Mouse (Mus musculus) forebrain, embryonic 16.5 days (tissue): ENCODE measurements around the gene Adam8. TPM values are rescaled to one million over a fixed set of nuclear protein-coding genes. Genes with fewer than 3 reads are reported as not detected.

Source experiments
- ATAC-seq: fragments of 200-750 bp; cut with Nextera tagmentation; 2 replicates; pipeline ENCODE4 v1.8.0; 2017; ENCODE audit warnings: mild to moderate bottlenecking, moderate library complexity
- H3K27ac ChIP-seq: fragments of 300-500 bp; sonication (generic); 2 replicates; pipeline ENCODE4 v1.5.1; 2014; ENCODE audit warnings: low read length, control low read depth
- H3K27me3 ChIP-seq: fragments of 300-500 bp; sonication (generic); replicated peaks from 2 replicates; pipeline ENCODE4 v1.6.1; 2014; ENCODE audit warnings: low read length; ENCODE audit not compliant: control insufficient read depth, insufficient read depth
- H3K36me3 ChIP-seq: fragments of 300-500 bp; sonication (generic); 2 replicates; pipeline ENCODE4 v1.6.1; 2014; ENCODE audit not compliant: control insufficient read depth, insufficient read depth
- H3K4me1 ChIP-seq: fragments of 300-500 bp; sonication (generic); replicated peaks from 2 replicates; pipeline ENCODE4 v1.6.1; 2014; ENCODE audit warnings: low read length; ENCODE audit not compliant: control insufficient read depth, insufficient read depth
- H3K4me2 ChIP-seq: fragments of 300-500 bp; sonication (generic); 2 replicates; pipeline ENCODE4 v1.6.1; 2014; ENCODE audit warnings: mild to moderate bottlenecking, low read length, control low read depth
- H3K4me3 ChIP-seq: fragments of 300-500 bp; sonication (generic); replicated peaks from 2 replicates; pipeline ENCODE4 v1.5.1; 2014; ENCODE audit warnings: mild to moderate bottlenecking, low read length, control low read depth
- H3K9ac ChIP-seq: fragments of 300-500 bp; sonication (generic); replicated peaks from 2 replicates; pipeline ENCODE4 v1.6.1; 2014; ENCODE audit warnings: low read depth, low read length, control low read depth
- H3K9me3 ChIP-seq: fragments of 300-500 bp; sonication (generic); 2 replicates; pipeline ENCODE4 v1.6.1; 2016; ENCODE audit warnings: low read length; ENCODE audit not compliant: control insufficient read depth
- WGBS: fragments of 180-500 bp; shearing (Covaris S2); extraction: QIAGEN DNeasy Blood & Tissue Kit; methylation state at CpG from one replicate; pipeline ENCODE4 v1.1.7; 2014; 5-methylcytosine and 5-hydroxymethylcytosine counted together
- polyA plus RNA-seq: library from polyadenylated mRNA; unstranded; fragments of >200 nt; fragmentation: Nextera tagmentation; extraction: Ambion mirVana; gene quantifications from 2 replicates; pipeline ENCODE4 v1.2.1, GENCODE M21; 2015

The Adam8 gene
- polyA plus RNA-seq, 1 experiment from 2014 or later, result 4.7 TPM

GRCm38 (mm10) chr7:139984505-139984904 lies 7.9 kb downstream of the Adam8 start:
- no peak overlapping the region for H3K9ac ChIP-seq
- H3K27me3 ChIP-seq, result no peaks in the 10 kb centered on the region
- H3K27ac ChIP-seq, result no peak overlapping the region
- no peaks in the 10 kb centered on the region for H3K4me1 ChIP-seq
- no peak overlapping the region for H3K4me3 ChIP-seq
- H3K4me2 ChIP-seq, result no peak overlapping the region
- H3K36me3 ChIP-seq, result no peaks in the 10 kb centered on the region
- no peaks in the 10 kb centered on the region for H3K9me3 ChIP-seq
- ATAC-seq, result no peak
- WGBS, result 97% methylated on average over 11 of the region's 11 CpGs

GRCm38 (mm10) chr7:139982058-139982457 lies 10.3 kb downstream of the Adam8 start:
- ATAC-seq, result no peak
- 83% methylated on average over 10 of the region's 11 CpGs for WGBS

GRCm38 (mm10) chr7:139980778-139981177 lies 11.6 kb downstream of the Adam8 start:
- H3K4me2 ChIP-seq, result no peak overlapping the region
- H3K9ac ChIP-seq, result no peak overlapping the region
- no peaks in the 10 kb centered on the region for H3K27me3 ChIP-seq
- ATAC-seq, result no peak
- 63% methylated on average over 3 of the region's 3 CpGs for WGBS
- no peaks in the 10 kb centered on the region for H3K36me3 ChIP-seq
- no peak overlapping the region for H3K27ac ChIP-seq
- no peak overlapping the region for H3K4me3 ChIP-seq
- peaks cover 11% of the 10 kb centered on the region for H3K4me1 ChIP-seq
- H3K9me3 ChIP-seq, result no peaks in the 10 kb centered on the region

More at GRCm38 (mm10) chr7:139982058-139982457, 10.3 kb downstream of the Adam8 start:
- H3K36me3 ChIP-seq, result no peaks in the 10 kb centered on the region
- no peaks in the 10 kb centered on the region for H3K27me3 ChIP-seq
- H3K27ac ChIP-seq, result no peak overlapping the region
- H3K4me1 ChIP-seq, result peaks cover 11% of the 10 kb centered on the region
- H3K9me3 ChIP-seq, result no peaks in the 10 kb centered on the region
- H3K4me3 ChIP-seq, result no peak overlapping the region
- no peak overlapping the region for H3K4me2 ChIP-seq
- H3K9ac ChIP-seq, result no peak overlapping the region

- peaks cover 11% of the 10 kb centered on the region for H3K4me1 ChIP-seq
- ATAC-seq, result peak; percentile 51
- H3K36me3 ChIP-seq, result no peaks in the 10 kb centered on the region
- no peaks in the 10 kb centered on the region for H3K9me3 ChIP-seq
- no peaks in the 10 kb centered on the region for H3K27me3 ChIP-seq
- H3K27ac ChIP-seq, result no peak overlapping the region
- H3K9ac ChIP-seq, result peak overlapping the region; percentile 51
- H3K4me3 ChIP-seq, result peak overlapping the region; percentile 53
- WGBS, result 38% methylated on average over 13 of the region's 13 CpGs
- H3K4me2 ChIP-seq, result peak overlapping the region; percentile 78
Observed at GRCm38 (mm10) chr7:139979011-139979719, 13.2 kb downstream of the Adam8 start.

- peak within 1 kb of the TSS; percentile 78 for H3K4me2 ChIP-seq
Observed at GRCm38 (mm10) chr7:139978278-139978892, 14.0 kb downstream of the Adam8 start, which contains the start of gene 6430531B16Rik. Gene 6430531B16Rik (minus strand): TSS chr7:139978755.

GRCm38 (mm10) chr7:139975471-139975870 lies 16.9 kb downstream of the Adam8 start:
- H3K9ac ChIP-seq, result no peak overlapping the region
- no peaks in the 10 kb centered on the region for H3K36me3 ChIP-seq
- ATAC-seq, result no peak
- no peak overlapping the region for H3K27ac ChIP-seq
- no peak overlapping the region for H3K4me3 ChIP-seq
- 52% methylated on average over 5 of the region's 5 CpGs for WGBS
- no peaks in the 10 kb centered on the region for H3K27me3 ChIP-seq
- no peaks in the 10 kb centered on the region for H3K9me3 ChIP-seq
- no peak overlapping the region for H3K4me2 ChIP-seq
- peaks cover 11% of the 10 kb centered on the region for H3K4me1 ChIP-seq

More at GRCm38 (mm10) chr7:139978278-139978892, 14.0 kb downstream of the Adam8 start, which contains the start of gene 6430531B16Rik:
- Histone ChIP-seq H3K9ac (peak within 1 kb of the TSS; percentile 60), H3K36me3 (no peaks in the 10 kb centered on the region), H3K27ac (no peak within 1 kb of the TSS), H3K4me1 (peaks cover 11% of the 10 kb centered on the region), H3K9me3 (no peaks in the 10 kb centered on the region), H3K4me3 (peak within 1 kb of the TSS; percentile 53), H3K27me3 (no peaks in the 10 kb centered on the region)
- peak; percentile 99 for ATAC-seq
- 3% methylated on average over 32 of the region's 32 CpGs for WGBS

GRCm38 (mm10) chr7:139974307-139974706 lies 18.1 kb downstream of the Adam8 start:
- Histone ChIP-seq H3K27me3 (no peaks in the 10 kb centered on the region), H3K4me2 (no peak overlapping the region), H3K4me1 (peaks cover 11% of the 10 kb centered on the region), H3K36me3 (no peaks in the 10 kb centered on the region), H3K4me3 (no peak overlapping the region), H3K27ac (no peak overlapping the region), H3K9ac (no peak overlapping the region), H3K9me3 (no peaks in the 10 kb centered on the region)
- ATAC-seq, result no peak
- 90% methylated on average over 10 of the region's 10 CpGs for WGBS

GRCm38 (mm10) chr7:139972923-139973331 lies 19.4 kb downstream of the Adam8 start:
- no peak overlapping the region for H3K4me2 ChIP-seq
- H3K4me3 ChIP-seq, result no peak overlapping the region
- H3K4me1 ChIP-seq, result peaks cover 1% of the 10 kb centered on the region; the same call in 1 of the 2 replicates
- no peak overlapping the region for H3K27ac ChIP-seq
- H3K9ac ChIP-seq, result no peak overlapping the region
- no peaks in the 10 kb centered on the region for H3K9me3 ChIP-seq
- H3K36me3 ChIP-seq, result no peaks in the 10 kb centered on the region
- peaks cover 3% of the 10 kb centered on the region for H3K27me3 ChIP-seq
- no peak for ATAC-seq

- H3K9ac ChIP-seq, result no peak overlapping the region
- H3K36me3 ChIP-seq, result no peaks in the 10 kb centered on the region
- H3K27me3 ChIP-seq, result peaks cover 3% of the 10 kb centered on the region
- ATAC-seq, result no peak
- WGBS, result 71% methylated on average over 6 of the region's 6 CpGs
- H3K9me3 ChIP-seq, result no peaks in the 10 kb centered on the region
- H3K27ac ChIP-seq, result no peak overlapping the region
- no peaks in the 10 kb centered on the region for H3K4me1 ChIP-seq
- H3K4me2 ChIP-seq, result no peak overlapping the region
- H3K4me3 ChIP-seq, result no peak overlapping the region
Observed at GRCm38 (mm10) chr7:139971436-139971835, 20.9 kb downstream of the Adam8 start.
